Mouse (Mus musculus) thymus, adult 2 months (tissue): ENCODE measurements around the gene Sfmbt2. TPM values are rescaled to one million over a fixed set of nuclear protein-coding genes. Genes with fewer than 3 reads are reported as not detected.

Source experiments
- DNase-seq: peaks from one replicate; pipeline ENCODE4 v3.0.0; 2021
- H3K27ac ChIP-seq: fragments of 200-500 bp; 2 replicates; pipeline ENCODE4 v1.5.1; 2012; ENCODE audit warnings: low read length, control low read depth; ENCODE audit not compliant: control insufficient read depth, insufficient read depth
- H3K27me3 ChIP-seq: fragments of 200-500 bp; 2 replicates; pipeline ENCODE4 v1.6.1; 2012; ENCODE audit warnings: mild to moderate bottlenecking, low read length, moderate library complexity, mixed read lengths; ENCODE audit not compliant: control insufficient read depth, insufficient read depth
- H3K36me3 ChIP-seq: fragments of 200-500 bp; 2 replicates; pipeline ENCODE4 v1.6.1; 2012; ENCODE audit warnings: mild to moderate bottlenecking, low read length, moderate library complexity; ENCODE audit not compliant: control insufficient read depth, insufficient read depth
- H3K4me1 ChIP-seq: fragments of 200-500 bp; replicated peaks from 2 replicates; pipeline ENCODE4 v1.6.1; 2012; ENCODE audit warnings: low read length; ENCODE audit not compliant: control insufficient read depth, insufficient read depth
- H3K4me3 ChIP-seq: fragments of 200-500 bp; 2 replicates; pipeline ENCODE4 v1.5.1; 2012; ENCODE audit warnings: mild to moderate bottlenecking, low read length, control low read depth, moderate library complexity; ENCODE audit not compliant: control insufficient read depth, insufficient read depth
- CTCF ChIP-seq: fragments of 200-500 bp; IDR thresholded peaks from 2 replicates; pipeline ENCODE4 v1.5.1; 2012; ENCODE audit warnings: mild to moderate bottlenecking, control low read depth, low read length, moderate library complexity, borderline replicate concordance; ENCODE audit not compliant: control insufficient read depth, poor library complexity, insufficient read depth; ENCODE audit errors: extremely low read depth
- POLR2A ChIP-seq: fragments of 200-500 bp; IDR thresholded peaks from 2 replicates; pipeline ENCODE4 v1.6.1; 2012; ENCODE audit warnings: mild to moderate bottlenecking, low read length, control low read depth, moderate library complexity; ENCODE audit not compliant: control insufficient read depth, poor library complexity, insufficient read depth; ENCODE audit errors: extremely low read depth
- WGBS: fragments of 180-500 bp; shearing (Covaris S2); methylation state at CpG from one replicate; pipeline ENCODE4 v1.1.7; 2018; 5-methylcytosine and 5-hydroxymethylcytosine counted together
- polyA plus RNA-seq: library from polyadenylated mRNA; depleted of rRNA; stranded (reverse); fragments of >200 nt; gene quantifications from 2 replicates; pipeline ENCODE4 v1.2.3, GENCODE M21; 2012

The Sfmbt2 gene
- polyA plus RNA-seq, 1 experiment, result 1.7 TPM

DNA sequence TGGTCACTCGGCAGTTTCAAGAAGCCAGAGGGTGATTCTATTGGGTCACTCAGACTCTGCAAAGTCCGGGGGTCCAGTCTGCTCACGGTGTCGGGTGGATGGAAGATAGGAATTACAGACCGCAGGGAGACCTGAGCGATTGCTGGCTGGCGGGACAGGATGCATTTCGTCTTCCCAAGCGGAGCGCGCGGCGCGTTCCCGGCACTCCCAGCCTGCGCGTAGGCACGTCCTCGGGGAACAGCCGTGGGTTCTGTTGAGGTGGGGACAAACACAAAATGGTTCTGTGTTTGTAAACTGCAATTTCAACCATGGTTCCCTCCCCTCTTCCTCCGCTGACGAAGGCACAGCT is 4.7 kb downstream of the Sfmbt2 start:
- H3K4me3 ChIP-seq, result peak overlapping the region; percentile 18
- H3K36me3 ChIP-seq, result no peaks in the 10 kb centered on the region
- no peak for TF ChIP-seq CTCF
- no peak for TF ChIP-seq POLR2A
- peaks cover 21% of the 10 kb centered on the region for H3K4me1 ChIP-seq
- 4% methylated on average over 22 of the region's 22 CpGs for WGBS
- no peak for DNase-seq
- H3K27ac ChIP-seq, result no peak overlapping the region
- H3K27me3 ChIP-seq, result peaks cover 24% of the 10 kb centered on the region; the same call in 1 of the 2 replicates

DNA sequence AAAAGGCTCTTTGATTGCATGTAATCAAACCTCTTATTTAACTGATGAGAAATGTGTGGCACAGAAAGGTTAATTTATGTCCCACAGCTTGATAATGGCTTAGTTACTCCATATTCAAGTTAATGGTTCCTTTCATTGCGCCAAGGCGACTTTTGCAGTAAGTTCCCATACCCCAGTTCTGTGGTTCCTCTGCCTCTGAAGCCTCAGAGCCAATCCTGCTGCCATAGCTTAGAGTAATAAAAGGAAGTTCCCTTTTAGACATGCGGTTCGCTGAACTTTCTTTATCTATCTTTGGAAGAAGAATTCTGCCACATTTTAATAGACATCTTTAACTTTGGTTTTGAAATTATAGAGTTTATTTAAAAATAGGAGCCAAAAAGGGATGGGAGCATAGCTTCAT is 19.7 kb downstream of the Sfmbt2 start:
- no peaks in the 10 kb centered on the region for H3K36me3 ChIP-seq
- DNase-seq, result no peak
- no peaks in the 10 kb centered on the region for H3K4me1 ChIP-seq
- no peak for TF ChIP-seq POLR2A
- no peak for TF ChIP-seq CTCF
- no peak overlapping the region for H3K27ac ChIP-seq
- H3K4me3 ChIP-seq, result no peak overlapping the region
- WGBS, result 15% methylated on average over 4 of the region's 4 CpGs
- H3K27me3 ChIP-seq, result no peaks in the 10 kb centered on the region

DNA sequence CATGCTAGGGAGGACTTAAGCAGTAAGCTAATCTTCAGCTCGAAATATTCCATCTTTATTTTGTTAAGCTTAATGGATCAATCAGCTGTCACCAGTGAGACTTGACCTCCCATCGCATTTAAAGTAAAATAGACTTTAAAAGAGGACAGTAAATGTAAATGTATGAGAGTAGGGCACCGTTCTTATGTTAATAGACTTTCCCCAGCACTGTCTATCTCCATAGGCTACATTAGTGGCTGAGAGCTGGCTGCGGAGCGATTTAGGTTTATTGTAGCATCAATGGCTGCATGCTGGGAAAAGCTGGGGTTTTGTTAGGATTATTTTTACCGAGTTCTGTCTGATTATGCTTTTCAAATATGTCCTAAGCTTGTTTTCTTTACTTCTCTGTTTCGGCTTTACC is 20.5 kb downstream of the Sfmbt2 start:
- 89% methylated on average over 7 of the region's 7 CpGs for WGBS
- H3K36me3 ChIP-seq, result no peaks in the 10 kb centered on the region
- H3K4me1 ChIP-seq, result no peaks in the 10 kb centered on the region
- H3K4me3 ChIP-seq, result no peak overlapping the region
- no peak for DNase-seq
- TF ChIP-seq POLR2A (no peak), CTCF (no peak)
- no peaks in the 10 kb centered on the region for H3K27me3 ChIP-seq
- H3K27ac ChIP-seq, result no peak overlapping the region

- TF ChIP-seq CTCF, result no peak
- TF ChIP-seq POLR2A, result no peak
- Histone ChIP-seq H3K27ac (no peak overlapping the region), H3K36me3 (no peaks in the 10 kb centered on the region), H3K4me1 (no peaks in the 10 kb centered on the region), H3K4me3 (no peak overlapping the region), H3K27me3 (no peaks in the 10 kb centered on the region)
- WGBS, result 98% methylated on average over 11 of the region's 11 CpGs
- DNase-seq, result no peak
Observed at GRCm38 (mm10) chr2:10395143-10395542, 24.8 kb downstream of the Sfmbt2 start.

DNA sequence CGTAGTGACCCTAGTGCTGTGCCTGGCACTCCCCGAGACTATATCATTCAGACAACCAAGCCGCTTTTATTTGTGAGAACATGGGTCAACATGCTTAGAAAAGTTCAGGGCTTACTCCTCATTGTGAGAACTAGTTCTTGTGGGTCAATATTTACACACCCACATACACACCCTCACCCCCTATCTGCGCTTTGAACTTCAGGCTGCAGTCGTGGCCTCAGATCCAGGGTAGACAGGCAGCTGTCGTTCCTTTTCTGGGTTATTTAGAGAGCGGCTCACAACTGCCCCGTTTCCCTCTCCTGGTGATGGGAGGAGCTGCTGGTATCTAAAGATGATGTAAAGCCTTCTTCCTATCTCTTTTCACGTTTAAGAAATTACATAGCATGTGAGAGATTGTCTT is 27.5 kb downstream of the Sfmbt2 start:
- no peak for DNase-seq
- H3K27me3 ChIP-seq, result no peaks in the 10 kb centered on the region
- H3K4me1 ChIP-seq, result no peaks in the 10 kb centered on the region
- H3K4me3 ChIP-seq, result no peak overlapping the region
- TF ChIP-seq CTCF (no peak), POLR2A (no peak)
- no peak overlapping the region for H3K27ac ChIP-seq
- 83% methylated on average over 9 of the region's 9 CpGs for WGBS
- H3K36me3 ChIP-seq, result no peaks in the 10 kb centered on the region

- Histone ChIP-seq H3K4me3 (no peak overlapping the region), H3K27ac (no peak overlapping the region), H3K36me3 (no peaks in the 10 kb centered on the region), H3K27me3 (no peaks in the 10 kb centered on the region), H3K4me1 (no peaks in the 10 kb centered on the region)
- DNase-seq, result no peak
- WGBS, result 95% methylated on average over 2 of the region's 2 CpGs
- TF ChIP-seq CTCF (no peak), POLR2A (no peak)
Observed at GRCm38 (mm10) chr2:10406151-10406550, 35.8 kb downstream of the Sfmbt2 start.

GRCm38 (mm10) chr2:10409422-10409821 is 39.1 kb downstream of the Sfmbt2 start:
- no peak for DNase-seq
- no peak for TF ChIP-seq CTCF
- no peak for TF ChIP-seq POLR2A
- Histone ChIP-seq H3K27me3 (no peaks in the 10 kb centered on the region), H3K4me1 (no peaks in the 10 kb centered on the region), H3K4me3 (no peak overlapping the region), H3K27ac (no peak overlapping the region), H3K36me3 (no peaks in the 10 kb centered on the region)
- WGBS, result 96% methylated on average over 13 of the region's 13 CpGs
